Mouse (Mus musculus) cerebellum, postnatal 14 days (tissue): Measurements from ENCODE around the gene Fam189a1.

Experiments used
- DNase-seq, 2 experiments: peaks; one replicate each; pipeline ENCODE4 v3.0.0; 2021; ENCODE audit warnings: mixed read lengths in 2 of 2

Fam189a1 gene

DNA sequence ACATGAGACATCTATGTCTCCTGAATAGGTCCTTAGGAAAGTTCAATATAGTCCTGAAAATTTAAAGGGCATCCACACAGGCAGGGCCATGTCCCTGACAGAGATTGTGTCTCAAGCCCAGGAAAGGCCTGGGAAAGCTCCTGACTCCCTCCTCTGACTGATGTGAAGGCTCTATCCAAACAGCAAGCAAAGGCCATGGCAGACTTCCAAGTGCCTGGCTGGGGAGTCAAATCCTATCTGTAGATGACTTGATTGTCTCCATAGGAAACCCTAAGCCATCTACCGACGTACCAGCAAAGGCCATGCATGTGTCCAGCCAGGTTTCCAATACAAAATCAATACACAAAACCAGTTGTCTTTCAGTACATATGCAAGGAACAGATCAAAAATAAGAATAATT lies 54.7 kb downstream of the Fam189a1 start:
- DNase-seq: peak; percentile 52 to 60

DNA sequence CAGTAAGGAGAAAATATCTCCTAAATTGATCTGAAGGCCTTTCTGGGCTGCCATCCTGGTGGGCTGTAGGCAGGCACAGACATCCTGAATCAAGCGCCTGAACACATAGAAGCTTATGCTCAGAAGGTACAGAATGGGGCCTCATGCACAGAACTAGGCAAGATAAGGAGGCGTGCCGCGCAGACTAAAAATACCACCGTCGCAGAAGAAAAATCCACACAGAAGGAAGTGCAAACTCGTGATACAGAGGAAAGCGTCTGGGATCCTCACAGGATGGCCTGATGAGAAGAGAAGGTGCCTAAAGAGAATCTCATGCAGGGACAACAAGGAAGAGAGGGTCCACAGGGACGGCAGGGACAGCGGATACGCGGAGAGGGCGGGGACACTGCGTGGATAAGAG lies 58.7 kb downstream of the Fam189a1 start:
- no peak for DNase-seq

DNA sequence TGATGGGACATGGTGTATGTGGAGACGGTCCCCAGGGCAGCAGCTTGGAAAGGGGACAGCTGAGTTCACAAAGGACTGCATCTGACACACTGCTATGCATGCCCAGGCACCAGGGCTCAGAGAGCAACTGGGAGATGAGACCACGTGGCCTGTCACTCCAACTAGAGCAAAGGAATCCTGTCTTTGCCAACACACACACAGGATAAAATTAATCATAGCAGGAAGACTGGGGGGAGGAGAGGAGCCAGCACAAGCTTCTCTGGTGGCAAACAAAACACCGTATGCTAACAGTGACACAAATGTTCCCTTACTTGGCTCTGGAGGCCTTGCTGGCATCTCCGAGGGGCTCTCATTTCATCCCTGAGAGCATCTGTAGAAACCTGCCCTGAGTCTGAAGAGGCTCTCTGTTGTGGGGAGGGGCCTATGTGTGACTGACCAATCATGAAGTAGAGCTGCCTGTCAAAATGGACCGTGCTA lies 60.7 kb downstream of the Fam189a1 start:
- peak; percentile 43 to 47 for DNase-seq

DNA sequence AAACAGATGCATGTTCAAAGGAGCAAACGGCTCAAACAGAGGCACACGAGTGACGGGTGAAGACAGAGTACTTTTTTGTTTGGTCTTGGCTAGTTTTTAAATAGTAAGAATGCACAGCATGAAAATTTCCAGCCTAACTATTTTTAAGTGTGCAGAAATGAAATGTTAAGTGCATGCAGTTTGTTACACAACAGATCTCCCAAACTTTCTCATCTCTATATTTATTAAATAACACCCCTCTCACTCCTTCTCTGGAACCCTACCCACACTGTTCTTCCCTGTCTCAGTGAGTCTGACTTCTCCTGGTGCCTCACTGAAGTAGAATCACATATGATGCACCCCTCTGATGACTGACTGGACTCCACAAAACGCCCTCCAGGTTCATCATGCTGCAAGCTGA lies 63.1 kb downstream of the Fam189a1 start:
- no peak for DNase-seq

DNA sequence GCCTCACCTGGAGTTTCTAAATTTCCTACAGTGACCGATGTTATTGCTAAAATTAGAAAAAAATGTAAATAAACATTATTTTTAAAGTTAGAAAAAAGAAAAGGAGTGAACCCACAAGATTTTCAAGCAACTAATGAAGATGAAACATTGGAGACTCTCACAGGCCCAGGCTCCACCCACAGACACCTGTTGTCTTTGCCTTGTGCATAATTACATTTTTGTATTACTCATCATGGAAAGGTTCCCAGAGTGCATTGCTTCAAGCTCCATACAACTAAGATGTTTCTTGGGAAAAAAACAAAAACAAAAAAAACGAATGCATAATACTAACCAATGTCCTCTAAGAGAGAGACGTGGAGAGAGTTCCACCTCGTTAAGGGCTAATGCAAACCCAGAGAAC lies 64.9 kb downstream of the Fam189a1 start:
- no peak for DNase-seq

DNA sequence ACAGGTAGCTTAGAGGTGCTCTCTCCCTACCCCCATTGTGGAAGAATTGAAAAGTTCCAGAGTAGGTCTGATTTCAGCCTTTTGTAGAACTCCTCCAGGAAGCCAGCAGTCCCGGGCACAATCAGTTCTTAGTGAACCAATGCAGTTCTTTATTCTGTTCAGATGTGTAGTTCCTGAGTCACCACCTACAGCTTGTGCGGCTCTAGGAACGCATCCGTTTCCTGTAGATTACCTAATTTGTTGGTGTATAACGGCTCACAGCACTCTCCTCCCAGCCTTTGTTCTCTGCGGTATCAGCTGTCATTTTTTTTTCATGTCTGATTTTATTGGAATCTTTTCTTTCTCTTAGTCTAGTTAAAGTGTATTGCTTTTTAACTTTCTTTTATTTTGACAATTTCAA lies 70.4 kb downstream of the Fam189a1 start:
- DNase-seq: no peak

DNA sequence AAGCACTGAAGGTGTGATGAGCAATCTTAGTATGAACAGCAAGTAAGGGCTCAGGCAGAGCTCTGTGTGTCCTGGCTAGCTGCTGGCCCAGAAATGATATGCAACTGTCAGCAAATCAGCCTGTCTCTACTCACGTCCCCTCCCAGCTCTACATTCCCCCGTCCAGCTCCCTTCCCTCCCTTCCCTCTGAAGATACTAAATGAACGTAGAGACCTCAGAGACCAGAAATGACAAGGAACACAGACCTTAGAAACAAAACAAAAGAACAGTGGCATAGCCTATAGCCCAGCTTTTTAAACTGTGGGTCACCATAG lies 73.6 kb downstream of the Fam189a1 start:
- DNase-seq: no peak

DNA sequence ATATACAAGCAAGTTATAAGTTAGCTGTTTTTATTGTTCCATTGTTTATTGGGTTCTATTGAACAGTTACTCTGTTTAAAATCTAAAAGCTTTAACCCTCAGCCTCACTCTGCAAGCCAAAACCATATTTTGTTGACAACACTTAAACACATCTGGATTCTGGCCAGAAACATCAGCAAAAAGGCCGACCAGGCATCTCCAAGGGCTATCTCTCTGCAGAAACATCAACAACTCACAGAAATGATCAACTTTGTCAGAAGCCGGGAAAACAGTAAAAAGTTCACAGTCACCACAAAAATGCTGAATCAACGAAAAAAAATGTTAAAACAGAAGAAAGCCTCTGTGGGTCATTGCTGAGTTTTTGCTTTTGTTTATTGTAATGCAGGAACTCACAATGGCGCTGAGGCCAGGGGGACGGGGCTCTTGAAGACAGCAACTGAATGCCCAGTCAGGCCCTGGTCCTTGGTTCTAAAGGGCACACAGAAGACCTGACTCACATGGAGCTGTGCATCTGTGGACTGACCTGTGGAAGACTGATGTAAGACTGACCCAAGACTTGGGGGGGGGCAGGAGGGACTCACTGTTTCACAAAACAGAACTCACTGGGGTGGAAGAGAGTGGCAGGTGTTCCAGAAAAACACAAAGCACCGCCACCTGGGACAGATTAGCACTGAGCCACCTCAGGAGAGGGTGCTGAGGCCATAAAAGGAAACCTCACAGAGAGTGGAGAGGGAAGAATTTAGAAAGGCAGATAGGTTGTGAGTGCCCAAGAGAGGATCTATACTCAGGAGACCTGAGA lies 74.2 kb downstream of the Fam189a1 start:
- no peak for DNase-seq

DNA sequence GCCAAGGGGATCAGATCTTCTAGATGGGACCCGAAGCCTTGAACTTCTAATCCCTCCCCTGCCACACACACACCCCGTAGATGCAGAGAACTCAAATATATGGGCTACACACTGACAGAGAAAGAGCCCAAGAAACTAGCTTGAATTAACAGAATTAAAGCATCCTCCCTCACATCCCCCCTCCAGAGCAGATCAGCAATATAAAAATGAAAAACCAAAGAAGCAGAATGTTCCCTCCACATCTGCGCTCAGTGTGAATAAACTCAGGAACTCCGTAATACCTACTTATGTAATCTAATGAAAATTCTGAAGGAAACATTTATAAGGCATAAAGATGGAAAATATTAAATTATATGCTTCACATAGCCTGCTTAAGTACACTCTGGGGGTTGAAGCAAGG lies 80.2 kb downstream of the Fam189a1 start:
- DNase-seq: no peak

DNA sequence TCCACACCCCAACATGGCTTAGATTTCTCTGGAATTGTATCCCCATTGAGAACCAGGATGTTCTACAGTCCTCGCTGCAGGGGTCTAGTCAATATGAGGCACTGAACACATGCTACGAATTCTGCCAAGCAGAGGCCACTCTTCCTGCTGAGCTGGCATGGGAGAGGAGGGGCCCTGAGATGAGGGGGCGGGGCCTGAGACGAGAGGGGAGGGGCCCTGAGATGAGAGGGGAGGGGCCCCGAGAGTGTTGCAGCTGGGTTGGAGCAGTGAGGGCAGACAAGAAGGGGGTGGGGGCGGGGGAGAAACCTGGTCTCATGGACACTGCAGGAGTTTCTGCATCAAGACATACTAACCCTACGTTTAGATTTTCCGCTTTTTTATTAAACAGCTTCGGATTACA lies 82.2 kb downstream of the Fam189a1 start:
- DNase-seq: peak in 1 of 2 experiments; percentile 22

DNA sequence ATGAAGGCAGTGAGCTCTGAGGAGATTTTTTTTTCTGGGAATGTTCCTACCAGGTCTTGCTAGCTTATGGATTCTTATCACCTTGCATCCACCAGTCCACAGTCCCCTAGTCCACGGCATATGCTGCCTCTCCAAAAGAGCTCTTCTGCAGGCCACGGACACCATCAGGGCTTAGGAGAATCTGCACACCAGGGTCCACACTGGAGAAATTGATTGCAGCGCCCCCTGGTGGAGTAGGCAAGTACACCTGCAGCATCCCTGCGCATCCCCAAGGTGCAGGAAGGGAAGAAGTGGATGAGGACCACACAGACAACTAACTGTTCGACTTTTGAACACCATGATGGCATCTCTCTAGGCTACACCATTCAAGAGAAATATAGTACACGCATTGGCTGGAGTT lies 82.8 kb downstream of the Fam189a1 start:
- DNase-seq: peak; percentile 88 to 93

DNA sequence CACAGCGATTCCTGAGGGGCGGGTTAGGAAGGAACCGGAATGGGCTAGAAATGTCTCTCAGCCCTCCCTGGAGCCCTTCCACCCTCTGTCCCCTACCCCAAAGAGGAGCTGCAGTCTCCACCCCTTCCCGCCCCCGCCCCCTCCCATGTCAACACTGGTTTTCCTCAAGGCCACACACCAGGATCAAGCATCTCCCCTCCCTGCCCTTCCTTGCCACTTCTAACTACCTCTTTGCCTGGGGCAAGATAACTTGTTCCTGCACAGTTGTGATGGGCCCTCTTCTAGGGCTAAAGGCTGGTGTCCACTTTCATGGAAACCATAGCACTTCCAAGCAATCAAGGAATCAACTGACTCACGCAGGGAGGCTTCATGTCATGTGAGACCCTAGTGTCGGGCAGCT lies 90.2 kb downstream of the Fam189a1 start:
- DNase-seq: no peak

DNA sequence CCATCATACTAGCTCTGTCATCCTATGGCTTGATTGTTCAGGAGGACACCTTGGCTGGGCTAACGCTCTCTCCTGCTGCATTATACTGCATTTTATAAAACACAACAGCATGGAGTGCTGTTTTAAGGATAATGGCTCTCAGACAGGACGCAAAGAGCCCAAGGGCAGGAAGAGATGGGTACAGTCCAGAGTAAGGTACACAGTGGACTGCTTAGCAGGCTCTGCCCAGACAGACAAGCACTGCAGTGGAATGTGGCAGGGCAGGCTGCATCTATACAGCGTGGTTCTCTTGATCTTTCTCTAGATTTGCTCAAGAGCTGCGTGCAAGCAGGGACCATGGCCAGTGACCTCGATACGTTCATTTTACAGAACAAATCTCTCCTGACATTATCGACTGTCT lies 90.9 kb downstream of the Fam189a1 start:
- no peak for DNase-seq

DNA sequence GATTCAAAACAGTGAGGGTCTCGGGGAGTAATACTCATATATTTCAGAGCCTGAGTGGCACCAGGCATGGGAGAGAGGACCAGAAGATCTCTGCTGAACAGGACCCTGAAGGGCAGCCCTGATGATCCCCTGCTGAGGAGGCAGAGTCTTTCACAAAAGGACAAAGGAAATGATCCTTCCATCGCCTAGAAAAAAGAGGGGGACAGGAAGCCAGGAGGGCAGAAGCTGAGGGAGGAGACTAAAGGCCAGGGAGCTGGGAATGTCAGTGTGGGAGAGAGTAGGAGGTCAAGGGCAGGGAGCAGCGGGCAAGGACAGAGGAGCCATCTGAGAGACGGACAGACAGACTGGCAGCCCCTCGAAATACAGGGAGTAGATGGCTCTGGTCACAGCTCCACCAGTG lies 91.7 kb downstream of the Fam189a1 start:
- DNase-seq: no peak

DNA sequence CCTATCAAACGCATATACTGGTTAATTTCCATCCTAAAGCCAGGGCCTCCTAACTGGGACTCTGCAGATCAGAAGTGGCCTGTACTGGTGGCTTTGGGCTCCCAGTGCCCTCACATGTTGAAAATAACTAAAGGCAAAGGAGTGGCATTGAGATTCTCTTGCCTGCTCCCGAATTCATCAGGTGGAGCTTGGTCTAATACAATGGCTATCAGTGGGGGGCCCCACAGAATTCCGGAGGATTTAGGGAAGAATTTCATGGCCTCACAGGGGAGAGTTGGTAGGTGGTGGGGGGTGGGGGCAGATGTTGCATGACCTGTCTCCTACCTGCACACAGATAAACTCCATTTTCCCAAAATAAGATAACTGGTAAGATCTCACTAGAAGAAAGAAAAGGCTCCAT lies 92.3 kb downstream of the Fam189a1 start:
- DNase-seq: no peak

DNA sequence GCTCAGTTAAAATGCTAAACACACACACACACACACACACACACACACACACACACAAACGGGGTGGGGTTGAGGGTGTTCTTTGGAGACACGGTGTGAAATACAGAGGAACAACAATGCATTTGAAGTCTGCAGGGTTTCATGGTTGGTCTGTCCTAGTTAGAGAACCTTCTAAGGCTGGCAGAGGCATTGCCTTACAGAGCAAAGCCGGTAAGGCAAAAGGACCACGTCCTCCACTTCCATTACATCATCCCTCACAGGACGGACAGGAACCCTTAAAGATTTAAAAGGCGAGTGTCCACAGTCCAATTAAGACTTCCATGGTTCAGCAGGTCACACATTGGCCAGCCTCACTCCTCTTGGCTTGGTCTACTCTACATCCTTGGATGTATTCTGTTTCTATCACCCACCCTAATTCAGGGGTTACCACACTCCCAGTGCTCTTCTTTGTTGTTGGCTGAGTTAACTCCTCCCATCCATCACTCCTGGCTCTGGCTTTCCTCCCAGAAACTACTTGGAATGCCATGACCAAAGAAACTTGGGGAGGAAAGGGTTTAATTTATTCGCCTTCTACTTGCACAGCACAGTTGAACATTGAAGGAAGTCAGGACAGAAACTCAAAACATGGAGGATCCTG lies 96.1 kb downstream of the Fam189a1 start:
- no peak for DNase-seq

DNA sequence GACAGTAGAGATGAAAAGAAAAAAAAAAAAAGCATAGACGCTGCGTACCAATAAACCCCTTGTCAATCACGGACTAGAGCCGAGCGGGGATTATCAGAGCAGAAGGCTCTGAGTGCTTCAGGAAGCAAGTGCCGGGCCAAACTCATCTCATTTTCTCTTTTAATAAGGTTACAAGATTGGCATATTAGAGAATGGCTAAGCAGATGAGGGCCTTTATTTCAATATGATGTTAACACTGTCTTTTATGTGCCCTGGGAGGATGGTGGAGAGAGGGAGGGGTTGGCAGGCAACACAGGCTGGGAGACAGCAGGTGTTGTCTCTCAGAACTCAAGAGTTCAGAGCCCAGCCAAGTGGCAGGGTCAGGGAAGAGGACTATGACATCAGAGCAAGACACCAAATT lies 99.5 kb downstream of the Fam189a1 start:
- no peak for DNase-seq

DNA sequence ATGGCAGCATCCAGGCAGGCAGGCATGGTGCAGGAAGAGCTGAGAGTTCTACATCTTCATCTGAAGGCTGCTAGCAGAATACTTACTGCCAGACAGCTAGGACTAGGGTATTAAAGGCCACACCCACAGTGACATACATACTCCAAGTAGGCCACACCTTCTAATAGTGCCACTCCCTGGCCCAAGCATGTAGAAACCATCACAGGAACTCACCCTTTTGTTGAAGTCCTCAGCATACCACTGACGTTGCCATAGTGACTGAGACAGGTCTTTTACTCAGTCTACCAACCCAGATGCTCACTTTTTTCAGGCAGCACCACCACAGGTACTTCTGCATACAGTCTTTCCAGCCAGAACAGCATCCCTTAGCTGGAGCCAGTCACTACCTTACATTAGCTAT lies 104.4 kb downstream of the Fam189a1 start:
- DNase-seq: no peak

DNA sequence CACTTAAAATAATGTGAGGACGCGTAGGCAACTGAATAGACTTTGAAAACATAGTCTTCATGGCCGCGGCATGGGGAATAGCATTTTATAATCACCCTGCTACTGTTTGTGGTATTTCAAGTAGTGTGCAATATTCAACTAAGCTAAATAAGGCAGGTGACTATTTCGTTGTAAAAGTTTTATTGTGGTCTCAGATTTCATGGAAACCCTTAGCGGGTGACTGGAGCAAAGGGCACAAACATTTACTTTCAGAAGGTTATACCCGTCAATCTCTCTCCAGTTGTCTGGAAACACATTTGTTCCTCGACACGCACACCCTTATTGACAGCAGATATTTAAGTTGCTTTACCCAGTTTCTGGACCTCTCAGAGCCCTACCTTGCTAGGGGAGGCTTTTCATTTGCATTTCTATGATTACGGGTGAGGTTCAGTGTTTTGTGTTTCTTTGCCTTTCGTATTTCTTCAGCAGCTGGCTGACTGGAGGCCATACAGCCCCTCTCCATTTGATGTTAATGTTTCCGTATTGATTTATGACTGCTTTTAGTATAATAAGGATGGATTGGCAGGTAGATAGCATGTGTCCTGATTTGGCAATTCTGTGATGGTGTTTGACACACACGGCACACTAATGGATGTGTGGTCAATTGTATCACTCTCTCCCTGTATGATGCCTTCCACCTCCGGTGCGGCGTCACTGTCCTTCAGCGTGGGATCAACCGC lies 107.0 kb downstream of the Fam189a1 start:
- DNase-seq: no peak

DNA sequence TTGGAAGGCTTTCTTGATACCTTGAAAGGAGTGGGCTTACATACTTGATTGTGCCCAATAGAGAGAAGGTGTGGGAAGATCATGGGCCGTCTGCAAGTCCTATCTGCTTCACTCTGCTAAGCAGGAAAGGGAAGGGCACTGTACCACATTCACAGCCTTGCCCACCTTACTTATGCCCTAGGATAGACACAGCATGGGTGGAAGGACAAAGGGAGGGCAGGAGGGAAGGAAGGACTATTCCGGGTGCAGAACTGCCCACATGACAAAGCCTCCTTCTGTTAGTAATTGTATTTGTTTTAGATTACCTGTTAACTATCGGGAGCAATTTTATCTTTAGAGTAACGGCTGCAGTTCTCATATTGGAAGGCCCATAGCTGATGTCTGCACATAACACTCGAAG lies 108.7 kb downstream of the Fam189a1 start:
- no peak for DNase-seq

DNA sequence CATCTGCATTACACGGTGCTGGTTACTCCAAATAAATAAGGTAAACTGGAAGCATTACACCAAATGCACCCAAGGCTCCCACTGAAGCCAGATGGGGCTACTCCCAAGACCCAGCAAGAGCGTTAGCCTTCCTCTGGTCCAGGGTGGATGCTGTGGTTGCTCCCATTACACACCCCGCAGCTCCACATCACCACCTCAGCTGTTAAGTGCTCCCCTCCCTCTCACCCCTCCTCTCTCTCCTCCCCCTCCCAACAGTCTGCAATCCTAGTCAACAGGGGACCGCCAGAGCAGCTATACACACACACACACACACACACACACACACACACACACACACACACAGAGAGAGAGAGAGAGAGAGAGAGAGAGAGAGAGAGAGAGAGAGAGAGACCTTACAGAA lies 109.7 kb downstream of the Fam189a1 start:
- DNase-seq: no peak

DNA sequence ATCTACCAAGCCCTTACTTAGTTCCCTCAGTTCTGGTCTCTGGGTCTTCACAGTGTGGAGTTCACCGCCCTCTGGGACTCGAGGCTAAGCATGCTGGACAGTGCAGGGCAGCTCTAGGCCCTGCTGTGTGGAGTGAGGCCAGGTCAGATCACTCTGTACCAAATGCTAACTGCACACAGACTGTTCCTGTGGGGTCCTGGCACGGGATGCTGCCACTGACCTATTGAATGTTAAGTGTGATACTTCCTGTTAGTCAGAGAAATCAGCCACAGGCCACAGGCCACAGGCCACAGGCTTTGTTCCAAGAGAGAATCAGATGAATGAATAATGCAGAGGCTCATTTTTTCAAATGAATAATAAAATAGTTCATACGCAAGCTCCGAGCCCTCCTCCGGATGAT lies 112.1 kb downstream of the Fam189a1 start:
- DNase-seq: peak; percentile 81 to 87

DNA sequence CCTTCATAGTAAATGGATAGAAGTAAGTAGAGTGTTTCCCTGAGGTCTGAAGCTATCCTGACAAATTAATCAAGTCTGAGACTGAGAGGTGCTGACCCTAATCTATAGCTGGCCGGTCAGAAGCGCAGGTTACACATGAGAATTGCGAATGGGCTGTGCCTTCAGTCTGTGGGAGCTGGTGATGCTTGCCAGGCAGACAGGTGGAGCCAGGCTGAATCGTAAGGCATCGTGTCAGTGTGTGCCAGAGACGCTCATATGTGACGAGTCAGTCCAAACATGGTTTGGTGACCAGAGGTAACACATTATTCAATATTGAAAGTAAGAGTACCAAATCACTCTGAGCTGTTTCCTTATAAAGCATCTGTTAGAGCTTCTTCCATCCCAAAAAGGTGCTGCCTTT lies 115.3 kb downstream of the Fam189a1 start:
- DNase-seq: peak; percentile 51 to 64

DNA sequence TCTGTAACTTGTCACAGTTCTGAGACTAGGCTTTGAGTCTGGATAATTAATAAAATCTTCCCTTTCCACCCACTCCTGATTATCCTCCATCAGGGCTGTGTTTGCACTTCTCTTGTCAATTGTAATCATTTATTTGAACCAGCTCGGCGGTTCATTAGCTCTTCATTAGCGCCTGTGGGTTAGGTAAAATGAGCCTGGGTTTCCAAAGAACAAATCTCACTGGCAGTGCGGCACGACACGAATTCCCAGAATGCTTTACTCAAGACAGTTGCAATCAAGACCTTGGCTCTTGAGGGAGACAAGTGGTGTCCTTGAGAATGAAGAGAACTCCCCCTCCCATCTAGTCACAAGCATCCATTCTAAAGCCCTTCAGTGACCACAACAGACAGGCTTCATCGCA lies 124.6 kb downstream of the Fam189a1 start:
- no peak for DNase-seq
